Mouse (Mus musculus) heart, adult 2 months (tissue): ENCODE measurements at regions not wholly inside any gene's neighbourhood (a gene's known extent, or its start where the extent isn't known, plus 50 kb on each side); places are given as distances from the start of the nearest gene placed in this dataset.

Experiments used
- CTCF ChIP-seq: fragments of 200-600 bp; IDR thresholded peaks from 2 replicates; pipeline ENCODE4 v1.8.1; 2022; ENCODE audit warnings: antibody characterized with exemption, mild to moderate bottlenecking, moderate library complexity
- EP300 ChIP-seq: fragments of 200-500 bp; IDR thresholded peaks from 2 replicates; pipeline ENCODE4 v1.6.1; 2011; ENCODE audit warnings: low read depth, low read length, control low read depth; ENCODE audit not compliant: insufficient read depth
- POLR2A ChIP-seq: fragments of 200-500 bp; IDR thresholded peaks from 2 replicates; pipeline ENCODE4 v1.6.1; 2011; ENCODE audit warnings: mild to moderate bottlenecking, low read depth, low read length, control low read depth; ENCODE audit not compliant: insufficient read depth

- TF ChIP-seq CTCF (no peak), POLR2A (no peak), EP300 (no peak)
Measured at GRCm38 (mm10) chr4:152913497-152913896, 435.8 kb upstream of the Kcnab2 start.
